Mouse (Mus musculus) erythroid progenitor cell, adult 5-6 weeks (primary cell): ENCODE data around the gene Kmo. TPM values are rescaled to one million over a fixed set of nuclear protein-coding genes. Genes with fewer than 3 reads are reported as not detected.

Source experiments
- ATAC-seq: replicated peaks from 2 replicates; pipeline ENCODE4 v1.8.0; 2016; ENCODE audit warnings: moderate number of reproducible peaks, mild to moderate bottlenecking, moderate TSS enrichment, inconsistent platforms; ENCODE audit not compliant: poor library complexity, low FRiP score, severe bottlenecking
- total RNA-seq, 2 experiments: library from RNA; stranded (forward) in 1 of 2; stranded (reverse) in 1 of 2; fragments of 150-400 nt in 1 of 2; fragments of 186-747, 209-891 nt in 1 of 2; gene quantifications; 2 replicates each; pipeline versions ENCODE4 v1.2.3 to v1.2.4; 2015 to 2017; ENCODE audit warnings: low replicate concordance in 2 of 2

Kmo gene
- total RNA-seq (2015; ENCODE audit: low replicate concordance) (2.5 TPM in 1 of 2 replicates, not detected in the other), total RNA-seq (2017; ENCODE audit: low replicate concordance) (3.8 and 4.0 TPM in 2 replicates)

GRCm38 (mm10) chr1:175619814-175620431 is at the start of gene Kmo:
Gene Kmo, plus strand, starts transcription at chr1:175620381.
- ATAC-seq, result no peak

GRCm38 (mm10) chr1:175574129-175574528 is 46.1 kb upstream of the Kmo start:
- ATAC-seq, result no peak

GRCm38 (mm10) chr1:175578425-175579096 is 41.6 kb upstream of the Kmo start:
- ATAC-seq, result no peak

GRCm38 (mm10) chr1:175579598-175580235 is 40.5 kb upstream of the Kmo start:
- ATAC-seq, result no peak

GRCm38 (mm10) chr1:175580346-175580745 is 39.8 kb upstream of the Kmo start:
- no peak for ATAC-seq

- ATAC-seq, result no peak
Measured at GRCm38 (mm10) chr1:175582799-175583198, 37.4 kb upstream of the Kmo start.

GRCm38 (mm10) chr1:175585267-175585666 is 34.9 kb upstream of the Kmo start:
- no peak for ATAC-seq

- no peak for ATAC-seq
Measured at GRCm38 (mm10) chr1:175586656-175587055, 33.5 kb upstream of the Kmo start.

- no peak for ATAC-seq
Measured at GRCm38 (mm10) chr1:175592832-175593231, 27.3 kb upstream of the Kmo start.

- ATAC-seq, result no peak
Measured at GRCm38 (mm10) chr1:175602231-175602630, 17.9 kb upstream of the Kmo start.

- no peak for ATAC-seq
Measured at GRCm38 (mm10) chr1:175603390-175603789, 16.8 kb upstream of the Kmo start.

GRCm38 (mm10) chr1:175607308-175607707 is 12.9 kb upstream of the Kmo start:
- no peak for ATAC-seq

GRCm38 (mm10) chr1:175607838-175608585 is 12.2 kb upstream of the Kmo start:
- ATAC-seq, result no peak

- no peak for ATAC-seq
Measured at GRCm38 (mm10) chr1:175608708-175609107, 11.5 kb upstream of the Kmo start.

GRCm38 (mm10) chr1:175614992-175615391 is 5.2 kb upstream of the Kmo start:
- no peak for ATAC-seq

GRCm38 (mm10) chr1:175623656-175624055 is 3.5 kb downstream of the Kmo start:
- no peak for ATAC-seq

GRCm38 (mm10) chr1:175625257-175625879 is 5.2 kb downstream of the Kmo start, which contains the start of gene Fh1:
Gene Fh1, minus strand, starts transcription at chr1:175625635.
- ATAC-seq, result peak; percentile 99

- peak; percentile 55 for ATAC-seq
Measured at GRCm38 (mm10) chr1:175625990-175626692, 6.0 kb downstream of the Kmo start.

- ATAC-seq, result no peak
Measured at GRCm38 (mm10) chr1:175629248-175629647, 9.1 kb downstream of the Kmo start.
